Mouse (Mus musculus) hindbrain, embryonic 10.5 days (tissue): ENCODE data around the gene Gm3435. TPM values are rescaled to one million over a fixed set of nuclear protein-coding genes. Genes with fewer than 3 reads are reported as not detected.
"Not testable (repeated sequence)": the region's sequence is repeated elsewhere in the genome, so short reads cannot be mapped to it uniquely, and the experiment has no call there.

Experiments
- DNase-seq: peaks from one replicate; pipeline ENCODE4 v3.0.0-alpha.2; 2017; ENCODE audit warnings: low spot score
- H3K27ac ChIP-seq: fragments of 300-500 bp; sonication (generic); 2 replicates; pipeline ENCODE4 v1.5.1; 2016; ENCODE audit warnings: mild to moderate bottlenecking, moderate library complexity
- H3K27me3 ChIP-seq: fragments of 300-500 bp; sonication (generic); 2 replicates; pipeline ENCODE4 v1.6.1; 2016; ENCODE audit warnings: mild to moderate bottlenecking; ENCODE audit not compliant: poor library complexity, insufficient read depth, severe bottlenecking
- H3K36me3 ChIP-seq: fragments of 300-500 bp; sonication (generic); 2 replicates; pipeline ENCODE4 v1.6.1; 2016; ENCODE audit warnings: mild to moderate bottlenecking, moderate library complexity
- H3K4me1 ChIP-seq: fragments of 300-500 bp; sonication (generic); replicated peaks from 2 replicates; pipeline ENCODE4 v1.6.1; 2016; ENCODE audit warnings: mild to moderate bottlenecking
- H3K4me3 ChIP-seq: fragments of 300-500 bp; sonication (generic); 2 replicates; pipeline ENCODE4 v1.5.1; 2016; ENCODE audit warnings: mild to moderate bottlenecking, moderate library complexity
- H3K9me3 ChIP-seq: fragments of 300-500 bp; sonication (generic); 2 replicates; pipeline ENCODE4 v1.6.1; 2016; ENCODE audit warnings: mild to moderate bottlenecking, moderate library complexity
- WGBS: fragments of 180-500 bp; shearing (Covaris S2); methylation state at CpG from one replicate; pipeline ENCODE4 v1.1.7; 2016; 5-methylcytosine and 5-hydroxymethylcytosine counted together
- polyA plus RNA-seq: library from polyadenylated mRNA; unstranded; fragments of >200 nt; fragmentation: Nextera tagmentation; extraction: Ambion mirVana; gene quantifications from 2 replicates; pipeline ENCODE4 v1.2.1, GENCODE M21; 2016

The Gm3435 gene
- polyA plus RNA-seq, 1 experiment from 2014 or later = 12.6 TPM

- H3K27ac ChIP-seq, H3K4me3 ChIP-seq, H3K4me1 ChIP-seq, H3K27me3 ChIP-seq, H3K9me3 ChIP-seq, DNase-seq, H3K36me3 ChIP-seq: not testable (repeated sequence)
- WGBS = no CpG with 5 or more reads among the region's 4 CpGs
These were observed 9.9 kb upstream of the Gm3435 start for GRCm38 (mm10) chr17:15000047-15000446.

GRCm38 (mm10) chr17:15009088-15009487, 888 bp upstream of the Gm3435 start:
- H3K27me3 ChIP-seq = not testable (repeated sequence)
- WGBS = no CpG with 5 or more reads among the region's 3 CpGs

GRCm38 (mm10) chr17:15021503-15022220, 11.7 kb downstream of the Gm3435 start:
- H3K27ac ChIP-seq, H3K9me3 ChIP-seq, H3K27me3 ChIP-seq, H3K36me3 ChIP-seq, H3K4me3 ChIP-seq, H3K4me1 ChIP-seq, DNase-seq: not testable (repeated sequence)
- WGBS = 83% methylated on average over 3 of the region's 3 CpGs

More at GRCm38 (mm10) chr17:15009088-15009487, 888 bp upstream of the Gm3435 start:
- not testable (repeated sequence) for H3K27ac ChIP-seq, H3K4me3 ChIP-seq, DNase-seq, H3K9me3 ChIP-seq, H3K36me3 ChIP-seq, H3K4me1 ChIP-seq

GRCm38 (mm10) chr17:15023878-15024492, 14.0 kb downstream of the Gm3435 start:
- not testable (repeated sequence) for H3K27me3 ChIP-seq, H3K4me1 ChIP-seq, H3K27ac ChIP-seq, H3K36me3 ChIP-seq, H3K9me3 ChIP-seq, DNase-seq, H3K4me3 ChIP-seq
- WGBS = no CpG with 5 or more reads among the region's 97 CpGs

- not testable (repeated sequence) for H3K9me3 ChIP-seq, H3K36me3 ChIP-seq, H3K4me1 ChIP-seq, H3K27ac ChIP-seq, DNase-seq, H3K27me3 ChIP-seq, H3K4me3 ChIP-seq
- no CpG with 5 or more reads among the region's 48 CpGs for WGBS
These were observed 14.7 kb downstream of the Gm3435 start for GRCm38 (mm10) chr17:15024502-15025193.

GRCm38 (mm10) chr17:15025513-15025912, 15.5 kb downstream of the Gm3435 start:
- not testable (repeated sequence) for DNase-seq, H3K4me3 ChIP-seq, H3K27ac ChIP-seq, H3K36me3 ChIP-seq, H3K4me1 ChIP-seq, H3K9me3 ChIP-seq, H3K27me3 ChIP-seq
- no CpG with 5 or more reads among the region's 6 CpGs for WGBS

GRCm38 (mm10) chr17:15031414-15031813, 21.4 kb downstream of the Gm3435 start:
- no CpG with 5 or more reads among the region's 4 CpGs for WGBS
- H3K4me1 ChIP-seq, H3K4me3 ChIP-seq, DNase-seq, H3K9me3 ChIP-seq, H3K27ac ChIP-seq, H3K27me3 ChIP-seq, H3K36me3 ChIP-seq: not testable (repeated sequence)

- H3K27ac ChIP-seq, H3K27me3 ChIP-seq, H3K9me3 ChIP-seq, H3K4me1 ChIP-seq, H3K36me3 ChIP-seq, H3K4me3 ChIP-seq, DNase-seq: not testable (repeated sequence)
- no CpG with 5 or more reads among the region's 3 CpGs for WGBS
These were observed 30.5 kb downstream of the Gm3435 start for GRCm38 (mm10) chr17:15040455-15040854.

- 0 out of 2 replicates have a peak within 1 kb of the TSS, but pooled peaks have one; percentile 36 for H3K4me3 ChIP-seq
- not testable (repeated sequence) for H3K27me3 ChIP-seq, H3K36me3 ChIP-seq, H3K4me1 ChIP-seq, DNase-seq, H3K9me3 ChIP-seq, H3K27ac ChIP-seq
- WGBS = 0% methylated on average over 23 of the region's 56 CpGs
These were observed 31.3 kb downstream of the Gm3435 start, which contains the start of the genes Ermard, Tcte3 and Gm3448 for GRCm38 (mm10) chr17:15041175-15041729. TSS of gene Ermard (plus strand) at chr17:15041208. TSS of gene Tcte3 (minus strand) at chr17:15041488. TSS of gene Gm3448 (minus strand) at chr17:15041537.

GRCm38 (mm10) chr17:15050338-15050737, 40.4 kb downstream of the Gm3435 start:
- H3K4me1 ChIP-seq, H3K27me3 ChIP-seq, H3K36me3 ChIP-seq, H3K27ac ChIP-seq, H3K4me3 ChIP-seq, H3K9me3 ChIP-seq, DNase-seq: not testable (repeated sequence)
- WGBS = no CpG with 5 or more reads among the region's 1 CpGs

GRCm38 (mm10) chr17:15052766-15053165, 42.8 kb downstream of the Gm3435 start:
- H3K36me3 ChIP-seq = peaks cover 20% of the 10 kb centered on the region
- H3K4me1 ChIP-seq, H3K27me3 ChIP-seq, DNase-seq, H3K4me3 ChIP-seq, H3K27ac ChIP-seq, H3K9me3 ChIP-seq: not testable (repeated sequence)
- 57% methylated on average over 1 of the region's 1 CpGs for WGBS

- H3K36me3 ChIP-seq = peaks cover 25% of the 10 kb centered on the region
- DNase-seq, H3K4me3 ChIP-seq, H3K4me1 ChIP-seq, H3K9me3 ChIP-seq, H3K27me3 ChIP-seq, H3K27ac ChIP-seq: not testable (repeated sequence)
- WGBS = 93% methylated on average over 6 of the region's 8 CpGs
These were observed 43.3 kb downstream of the Gm3435 start for GRCm38 (mm10) chr17:15053183-15053828.
